Mouse (Mus musculus) T-cell, adult 2 months (primary cell): Measurements from ENCODE around the gene Ppp6c.
"Not testable (repeated sequence)": the region's sequence is repeated elsewhere in the genome, so short reads cannot be mapped to it uniquely, and the experiment has no call there.

Experiments used
- DNase-seq: peaks from one replicate; pipeline ENCODE4 v3.0.0; 2022; ENCODE audit warnings: low spot score

Ppp6c gene

DNA sequence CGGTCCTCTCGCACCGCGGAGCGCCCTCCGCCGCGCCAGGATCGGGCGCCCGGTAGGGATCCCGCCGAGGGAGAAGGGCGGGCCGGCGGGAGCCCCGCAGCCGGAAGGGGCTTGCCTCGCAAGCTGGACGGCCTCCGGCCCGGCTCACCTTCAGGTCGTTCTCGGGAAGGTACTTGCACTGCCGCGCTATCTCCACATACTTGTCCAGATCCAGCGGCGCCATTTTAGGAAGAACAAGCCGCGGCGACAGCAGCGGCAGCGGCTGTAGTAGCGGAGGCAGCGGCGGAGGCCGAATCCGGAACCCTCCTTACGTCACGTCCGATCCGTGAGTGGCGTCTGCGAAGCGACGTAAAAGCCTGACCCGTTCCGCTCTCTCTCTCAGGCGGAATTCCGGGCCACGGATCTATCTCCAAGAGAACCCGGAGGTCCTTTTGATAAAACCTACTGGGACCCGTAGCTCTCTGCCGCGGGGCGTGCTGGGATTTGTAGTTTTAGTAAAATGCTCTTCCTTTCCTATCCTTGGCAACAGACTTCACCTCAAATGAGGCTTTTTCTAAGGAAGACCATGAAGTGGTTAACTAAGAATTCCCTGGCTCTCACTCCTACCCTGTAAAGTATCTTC is at the start of gene Ppp6c:
Gene Ppp6c (minus strand): TSS at position 433 of the 622 bp plus-strand sequence.
- peak; percentile 91 for DNase-seq

DNA sequence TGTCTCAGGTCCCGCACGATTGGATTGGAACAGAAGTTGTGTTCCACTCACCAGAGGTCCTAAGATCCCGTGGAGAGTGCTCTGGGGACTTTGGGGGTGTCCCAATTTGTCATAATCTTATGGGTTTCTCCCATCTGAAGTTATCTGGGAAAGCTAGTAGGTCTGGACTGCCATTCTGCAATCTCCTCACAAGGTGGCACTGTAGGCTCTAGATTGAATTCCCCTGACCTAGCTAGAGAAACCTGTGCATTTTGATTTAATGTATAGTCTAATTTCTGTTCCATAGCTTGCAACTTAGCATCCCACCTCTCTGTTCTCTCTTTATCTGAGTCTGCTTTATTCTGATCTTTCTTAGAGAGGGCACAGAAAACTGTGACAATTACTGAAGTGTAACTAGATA is 42.1 kb upstream of the Ppp6c start:
- peak; percentile 31 for DNase-seq

DNA sequence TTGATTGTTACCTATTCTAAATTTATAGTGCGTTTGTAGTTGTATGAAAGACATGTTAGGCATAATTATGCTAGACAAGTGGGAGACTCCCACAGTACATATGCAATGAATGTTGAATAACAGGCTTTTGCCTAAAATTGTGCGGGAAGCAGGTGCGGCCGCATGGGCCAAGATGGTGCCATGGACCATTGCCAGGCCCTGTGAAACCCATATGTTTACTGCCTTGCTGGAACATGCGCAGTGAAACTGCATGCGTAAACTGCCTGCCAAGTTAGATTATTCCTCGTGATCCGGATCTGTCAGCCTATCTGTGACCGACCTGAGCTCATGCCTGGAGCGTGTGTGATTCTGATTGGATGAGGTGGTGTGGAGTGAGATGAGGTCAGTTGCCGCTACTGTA is 26.0 kb upstream of the Ppp6c start:
- DNase-seq, result not testable (repeated sequence)

DNA sequence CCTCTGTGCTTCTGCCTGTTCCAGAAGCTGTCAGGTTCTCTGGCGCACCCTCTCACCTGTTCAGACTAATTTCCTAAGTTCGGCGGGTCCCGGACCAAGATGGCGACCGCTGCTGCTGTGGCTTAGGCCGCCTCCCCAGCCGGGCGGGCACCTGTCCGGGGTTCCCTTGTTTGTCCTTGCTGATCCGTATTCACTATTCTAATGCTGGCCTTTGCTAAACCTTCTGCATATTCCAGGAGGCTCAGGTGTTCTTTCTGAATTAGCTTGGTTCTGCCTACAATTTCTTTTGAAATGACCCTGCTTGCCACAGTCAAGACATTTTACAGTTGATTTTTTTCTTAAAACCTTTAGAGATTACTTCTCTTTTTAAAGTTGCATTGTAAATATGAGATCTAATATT is 20.6 kb upstream of the Ppp6c start:
- DNase-seq, result not testable (repeated sequence)

DNA sequence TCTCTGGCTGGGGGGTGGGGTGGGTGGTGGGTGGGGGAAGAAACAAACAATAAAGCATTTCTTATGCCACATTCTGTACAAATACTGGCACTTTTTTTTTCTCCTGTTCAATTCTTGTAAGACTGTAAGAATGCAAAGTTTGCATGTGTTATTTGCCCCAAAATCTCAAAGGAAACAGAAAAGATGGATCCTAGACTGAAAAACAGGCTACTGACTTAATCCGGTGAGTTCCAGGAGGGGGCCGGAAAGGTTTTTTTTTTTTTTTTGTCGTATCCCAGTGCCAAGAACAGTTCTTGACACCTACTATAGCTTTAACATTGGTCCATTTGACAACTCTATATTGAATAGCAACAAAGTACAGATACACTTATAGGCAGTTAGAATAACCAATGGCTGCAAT is 480 bp upstream of the Ppp6c start:
- no peak for DNase-seq

DNA sequence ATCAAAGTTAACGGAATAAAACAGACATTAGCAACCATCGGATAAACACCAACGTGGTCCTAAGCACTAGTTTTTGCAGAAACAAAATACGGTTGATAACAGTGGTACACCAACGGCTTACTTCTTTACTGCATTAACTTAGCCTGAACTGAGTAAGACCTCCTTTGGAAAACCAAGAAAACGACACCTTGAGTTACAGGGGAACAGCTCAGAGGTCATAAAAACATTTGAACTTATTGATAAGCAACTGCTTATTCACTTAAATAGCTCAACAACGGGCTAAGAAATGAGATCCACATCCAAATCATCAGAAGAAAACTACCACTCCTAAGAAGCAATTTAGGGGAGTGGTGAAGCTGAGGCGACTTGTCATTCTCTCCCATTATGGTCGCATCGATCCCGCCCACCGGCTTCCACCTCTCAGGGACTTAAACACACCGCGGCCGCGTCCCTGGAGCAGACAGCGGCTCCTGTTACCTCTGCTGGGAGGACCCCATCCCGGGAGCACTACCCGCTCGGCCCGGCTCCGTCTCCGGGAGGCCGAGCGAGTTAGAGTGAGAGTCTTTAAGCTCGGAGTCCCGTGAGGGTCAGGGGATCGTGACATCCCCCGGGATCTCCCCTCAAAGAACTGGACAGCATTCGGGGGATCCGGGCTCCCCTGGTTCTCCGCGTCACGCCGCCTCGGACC is 776 bp downstream of the Ppp6c start:
- peak; percentile 46 for DNase-seq

DNA sequence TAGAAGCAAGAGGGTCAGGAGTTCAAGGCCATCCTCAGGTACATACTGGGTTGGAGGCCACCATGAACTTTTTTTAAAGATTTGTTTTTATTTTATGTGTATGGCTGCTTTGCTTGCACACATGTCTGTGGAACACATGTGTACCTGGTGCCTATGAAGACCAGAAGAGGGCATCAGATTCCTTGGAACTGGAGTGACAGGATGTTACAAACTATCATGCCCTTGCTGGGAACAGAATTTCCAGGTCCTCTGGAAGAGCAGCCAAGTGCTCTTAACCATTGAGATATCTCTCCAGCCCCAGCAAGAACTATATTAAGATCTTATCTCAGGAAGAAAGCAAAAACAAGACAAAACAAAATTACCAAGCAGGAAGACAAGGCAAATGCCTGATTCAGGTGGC is 1.6 kb downstream of the Ppp6c start:
- no peak for DNase-seq

DNA sequence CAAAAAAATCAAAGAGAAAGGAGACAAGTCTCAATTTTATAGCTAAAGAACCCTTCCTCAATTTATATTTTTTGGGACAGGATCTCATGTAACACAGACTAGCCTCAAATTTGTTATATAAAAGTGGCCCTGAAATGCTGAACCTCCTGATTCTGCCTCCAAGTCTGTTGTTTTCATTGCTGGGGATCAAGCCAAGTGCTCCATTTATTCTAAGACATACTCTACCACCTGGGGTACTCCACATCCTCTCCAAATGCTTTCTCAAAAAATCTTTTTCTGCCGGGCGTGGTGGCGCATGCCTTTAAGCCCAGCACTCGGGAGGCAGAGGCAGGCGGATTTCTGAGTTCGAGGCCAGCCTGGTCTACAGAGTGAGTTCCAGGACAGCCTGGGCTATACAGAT is 6.2 kb downstream of the Ppp6c start:
- no peak for DNase-seq

DNA sequence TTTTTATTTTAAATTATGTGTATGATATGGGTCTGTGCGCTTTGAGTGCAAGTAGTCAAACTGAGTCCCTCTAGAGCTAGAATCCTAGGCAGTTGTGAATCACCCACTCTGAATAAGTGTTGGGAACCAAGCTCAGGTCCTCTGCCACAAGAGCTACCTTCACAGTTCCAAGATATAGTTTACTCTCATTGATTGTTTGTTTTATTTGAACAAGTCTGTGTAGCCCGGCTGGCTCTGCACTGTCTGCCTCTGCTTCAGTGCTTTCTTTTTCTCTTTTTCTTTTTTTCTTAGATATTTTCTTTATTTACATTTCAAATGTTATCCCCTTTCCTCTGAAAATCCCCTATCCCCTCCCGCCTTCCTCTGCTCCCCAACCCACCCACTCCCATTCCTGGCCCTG is 7.2 kb downstream of the Ppp6c start:
- DNase-seq, result no peak

DNA sequence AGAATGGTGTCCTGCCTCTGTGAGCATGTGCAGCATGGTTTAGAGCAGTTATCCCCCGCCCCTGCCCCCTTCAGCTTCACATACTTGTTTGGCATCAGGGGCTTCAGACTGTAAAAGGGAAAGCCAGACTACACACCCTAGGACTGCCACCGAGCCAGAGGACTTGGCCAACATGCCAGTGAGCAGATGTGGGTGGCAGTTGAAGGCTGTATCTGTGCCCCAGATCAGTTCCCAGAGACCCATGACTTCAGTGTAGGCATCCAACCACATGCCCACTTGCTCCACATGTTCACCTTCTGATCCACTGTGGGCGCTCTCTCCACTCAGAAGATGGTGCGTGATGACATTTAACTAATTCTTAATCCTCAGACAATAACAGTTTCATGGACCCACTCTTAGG is 9.1 kb downstream of the Ppp6c start:
- DNase-seq, result no peak

DNA sequence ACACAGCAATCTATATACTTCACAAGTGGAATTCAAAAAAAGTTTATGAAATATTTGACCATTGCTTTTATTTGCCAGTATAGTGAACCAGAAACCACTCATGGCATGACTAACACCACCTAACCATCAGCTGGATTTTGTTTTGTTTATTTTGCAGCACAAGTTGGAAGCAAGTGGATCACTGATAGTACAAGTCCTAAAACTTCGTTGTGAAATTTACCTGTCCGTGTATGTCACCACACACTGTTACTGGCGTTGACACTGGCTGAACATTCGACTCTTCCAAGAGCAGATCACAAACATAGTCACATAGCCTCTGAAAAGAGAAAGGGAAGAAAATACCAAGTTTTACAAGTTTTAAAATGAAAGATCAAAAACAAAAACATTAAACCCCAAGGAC is 15.5 kb downstream of the Ppp6c start:
- DNase-seq, result no peak

DNA sequence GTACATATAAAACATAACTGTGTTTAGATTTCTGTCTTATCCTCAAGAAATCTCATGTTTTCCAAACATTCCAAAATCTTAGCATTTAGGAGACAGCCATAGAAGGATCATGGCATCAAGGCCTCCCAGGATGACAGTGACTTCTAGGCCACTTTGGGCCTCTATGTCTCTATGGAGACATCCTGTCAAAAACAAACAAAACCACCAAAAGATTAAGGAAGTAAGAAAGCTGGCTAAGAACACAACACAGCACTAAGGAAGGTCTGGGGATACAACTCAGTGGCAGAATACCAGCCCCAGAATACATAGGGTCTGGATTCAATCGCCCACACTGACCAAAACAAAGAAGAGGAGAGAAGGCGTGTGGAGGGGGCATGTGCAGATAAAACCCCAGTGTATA is 22.9 kb downstream of the Ppp6c start:
- DNase-seq, result no peak

DNA sequence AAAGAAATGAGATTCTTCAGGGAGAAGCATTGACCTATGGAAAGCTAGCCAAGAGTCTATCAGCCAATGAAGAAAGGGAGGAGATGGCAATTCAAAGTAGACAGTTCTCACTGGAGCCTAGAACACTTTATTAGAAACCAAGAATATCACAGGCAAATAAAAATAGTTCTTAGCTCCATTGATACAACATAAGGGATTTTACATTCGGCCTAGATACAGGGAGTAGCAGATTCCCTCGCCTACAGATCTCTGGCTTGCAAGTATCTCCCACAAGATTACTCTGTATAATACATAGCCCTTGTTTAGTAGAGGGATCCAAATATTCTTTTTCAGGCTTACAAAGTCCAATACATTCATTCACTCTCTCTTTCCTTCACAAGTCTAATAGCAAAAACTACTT is 31.4 kb downstream of the Ppp6c start:
- DNase-seq, result no peak

DNA sequence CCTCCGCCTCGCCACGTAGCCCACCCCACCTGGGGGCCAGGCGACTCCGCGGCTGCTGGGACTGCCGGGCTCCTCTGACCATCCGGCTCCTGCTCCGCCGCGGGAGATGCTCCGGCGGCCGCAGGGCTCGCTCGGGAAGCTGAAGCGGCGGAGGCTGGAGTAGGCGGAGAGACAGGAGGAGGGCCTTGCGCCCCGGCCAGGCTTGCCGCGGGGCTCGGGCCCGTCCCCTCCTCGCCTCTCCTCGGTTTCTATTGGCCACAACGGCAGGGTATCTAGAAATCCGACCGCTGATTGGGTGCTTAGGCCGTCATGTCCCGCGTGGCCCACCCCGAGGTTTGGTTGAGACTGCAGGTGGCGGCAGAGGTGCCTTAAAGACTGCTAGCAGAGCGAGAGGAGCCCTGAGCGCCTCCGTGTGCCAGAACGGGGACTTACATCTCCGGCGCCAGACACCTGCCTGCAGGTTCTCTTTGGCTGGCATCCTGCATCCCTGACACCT is 35.6 kb downstream of the Ppp6c start, which contains the start of gene Scai:
Gene Scai (minus strand): TSS at position 174 of the 496 bp plus-strand sequence.
- DNase-seq, result peak; percentile 98

DNA sequence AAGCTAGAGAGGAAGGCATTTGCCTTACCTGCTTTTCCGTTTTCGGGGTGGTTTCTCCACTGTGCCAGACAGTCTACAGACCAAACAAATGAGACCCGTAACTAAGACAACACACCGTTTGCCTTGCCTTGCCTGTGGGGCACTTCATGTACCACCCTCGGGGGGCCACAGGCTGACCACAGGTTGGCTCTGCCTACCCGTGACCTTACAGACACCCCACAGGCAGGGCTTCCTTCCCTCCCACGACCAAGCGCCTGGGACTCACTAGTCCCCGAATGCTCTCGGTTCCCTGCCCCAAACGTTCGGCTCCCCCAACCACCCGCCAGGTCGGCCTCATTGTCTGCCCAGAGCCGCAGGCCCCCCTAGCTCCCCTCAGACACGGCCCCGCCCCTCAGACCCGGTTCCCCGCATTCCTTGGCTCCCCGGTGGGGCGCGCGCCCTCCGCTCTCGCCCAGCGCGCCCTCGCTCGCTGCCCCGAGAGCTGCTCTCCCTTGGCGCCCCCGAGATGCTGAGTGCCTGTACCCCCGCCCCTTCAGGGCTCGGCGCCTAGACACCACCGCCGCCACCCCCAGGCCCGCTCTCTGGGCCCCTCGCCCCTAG is 36.2 kb downstream of the Ppp6c start:
- no peak for DNase-seq

DNA sequence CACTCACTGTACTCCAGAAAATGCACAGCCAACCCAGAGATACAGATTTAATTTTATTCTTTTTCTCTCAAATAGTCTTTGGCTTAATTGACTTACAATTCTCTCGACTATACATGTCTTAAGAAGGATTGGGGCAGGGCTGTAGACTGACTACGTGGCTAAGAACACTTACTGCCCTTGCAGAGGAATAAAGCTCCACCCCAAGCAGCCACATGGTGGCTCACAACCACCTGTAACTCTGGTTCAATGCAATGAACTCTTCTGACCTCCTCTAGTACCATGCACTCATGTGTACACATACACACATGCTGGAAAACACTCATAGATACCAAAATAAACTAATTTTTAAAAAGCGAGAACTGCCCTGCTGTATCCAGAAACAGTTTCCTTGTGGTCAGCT is 40.3 kb downstream of the Ppp6c start:
- no peak for DNase-seq

DNA sequence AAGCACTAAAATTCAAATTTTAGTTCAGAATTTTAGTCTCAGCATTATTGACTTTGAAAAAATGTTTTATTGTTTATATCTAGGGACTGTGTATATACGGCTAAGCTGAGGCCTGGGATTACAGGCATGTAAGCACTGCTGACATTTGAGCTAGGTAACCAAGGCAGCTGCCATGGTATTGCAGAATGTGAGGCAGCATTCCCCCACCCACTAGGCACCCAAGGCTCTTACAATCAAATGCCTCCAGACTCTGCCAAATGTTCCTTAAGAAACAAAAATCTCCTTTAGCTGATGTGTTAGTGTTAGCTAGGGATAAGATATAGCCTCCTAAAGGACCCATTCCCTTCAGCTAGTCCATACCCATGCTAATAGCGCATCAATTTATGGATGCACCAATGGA is 42.7 kb downstream of the Ppp6c start:
- DNase-seq, result no peak

DNA sequence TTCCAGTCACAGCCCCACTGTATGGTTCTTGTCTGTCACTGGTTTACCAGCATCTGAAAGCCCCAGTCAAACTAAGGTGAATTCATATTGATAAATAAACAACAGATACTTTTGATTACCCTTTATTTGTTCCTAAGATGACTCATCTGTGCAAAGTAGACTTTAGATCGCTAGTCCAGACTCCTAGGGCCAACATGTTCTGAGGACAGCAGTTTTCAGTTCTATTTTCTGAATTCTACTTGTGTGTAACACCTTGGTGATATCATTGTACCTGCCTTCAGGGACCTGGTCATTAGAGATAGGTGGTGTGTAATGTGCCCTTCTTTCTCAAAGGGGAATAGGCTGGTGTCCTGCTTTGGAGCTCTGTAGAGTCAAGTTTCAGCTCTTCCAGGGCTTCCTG is 65.3 kb downstream of the Ppp6c start:
- DNase-seq, result no peak

DNA sequence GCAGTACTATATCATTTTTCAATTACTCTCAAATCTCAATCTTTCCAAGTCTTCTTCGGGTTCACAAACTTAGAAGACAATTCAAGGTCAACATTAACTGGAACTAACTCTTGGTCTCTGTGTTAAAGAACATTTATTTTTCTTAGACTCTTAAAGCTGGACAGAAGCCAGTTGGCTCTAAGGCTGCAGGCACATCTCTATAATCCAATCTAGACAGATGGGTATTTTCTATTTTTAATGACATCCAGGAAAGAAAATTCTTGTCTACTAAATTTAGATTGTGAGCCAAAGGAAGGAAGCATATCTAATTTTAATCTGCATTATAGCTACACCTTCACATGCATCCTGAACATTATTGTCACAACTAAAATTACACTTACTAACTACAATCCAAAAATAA is 68.3 kb downstream of the Ppp6c start:
- no peak for DNase-seq

DNA sequence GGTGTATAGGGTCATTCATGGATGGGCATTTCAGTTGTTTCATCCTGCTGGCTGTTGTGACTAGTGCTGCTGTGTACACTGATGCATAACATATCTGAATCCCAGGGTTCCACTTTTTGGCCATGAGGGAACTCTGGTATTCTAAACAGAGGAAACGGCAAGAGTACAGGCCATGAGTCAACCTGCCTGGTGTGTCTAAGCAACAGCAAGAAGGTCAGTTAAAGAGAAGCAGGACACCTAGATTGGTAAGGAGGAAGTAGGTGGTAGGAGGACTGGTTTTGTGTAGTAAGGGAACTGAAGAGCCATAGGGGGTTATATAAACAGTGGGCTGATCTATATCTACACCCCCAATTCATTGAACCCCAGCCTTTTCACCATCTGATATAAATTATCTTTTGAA is 69.4 kb downstream of the Ppp6c start:
- no peak for DNase-seq

DNA sequence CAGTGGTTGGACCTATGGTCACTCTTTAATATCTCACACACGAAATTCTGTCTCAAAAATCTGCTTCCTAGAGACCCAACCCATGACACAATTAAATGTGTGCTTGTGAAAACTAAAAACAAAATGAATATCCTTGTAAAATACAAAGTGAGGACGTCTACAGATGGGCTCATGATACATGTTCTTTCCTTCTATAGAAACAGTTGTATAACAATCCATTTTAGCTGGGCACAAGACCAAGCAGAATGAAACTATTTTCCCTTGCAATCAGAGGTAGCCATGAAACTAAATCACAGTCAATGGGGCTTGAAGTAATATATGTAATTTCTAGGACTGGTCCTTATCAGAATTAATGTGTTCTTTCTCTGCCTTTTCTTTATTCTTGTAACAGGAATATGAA is 75.3 kb downstream of the Ppp6c start:
- no peak for DNase-seq

DNA sequence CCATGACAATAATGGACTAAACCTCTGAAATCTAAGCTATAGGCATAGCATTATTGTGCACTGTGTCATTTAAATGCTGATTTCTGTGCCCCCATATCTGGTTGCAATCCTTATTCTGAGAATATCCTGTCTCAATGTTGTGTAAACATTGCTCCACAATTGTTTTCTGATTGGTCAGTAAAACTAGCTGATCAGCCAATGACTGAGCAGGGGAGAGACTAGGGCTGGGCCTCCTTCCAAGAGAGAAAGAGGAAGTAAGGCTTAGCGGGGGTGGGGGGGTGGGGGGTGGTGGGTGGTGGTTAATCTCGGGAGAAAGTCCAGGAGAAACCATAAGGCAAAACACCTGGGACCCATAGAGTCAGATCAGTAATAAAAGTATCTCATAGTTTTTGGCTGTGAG is 78.2 kb downstream of the Ppp6c start:
- no peak for DNase-seq

DNA sequence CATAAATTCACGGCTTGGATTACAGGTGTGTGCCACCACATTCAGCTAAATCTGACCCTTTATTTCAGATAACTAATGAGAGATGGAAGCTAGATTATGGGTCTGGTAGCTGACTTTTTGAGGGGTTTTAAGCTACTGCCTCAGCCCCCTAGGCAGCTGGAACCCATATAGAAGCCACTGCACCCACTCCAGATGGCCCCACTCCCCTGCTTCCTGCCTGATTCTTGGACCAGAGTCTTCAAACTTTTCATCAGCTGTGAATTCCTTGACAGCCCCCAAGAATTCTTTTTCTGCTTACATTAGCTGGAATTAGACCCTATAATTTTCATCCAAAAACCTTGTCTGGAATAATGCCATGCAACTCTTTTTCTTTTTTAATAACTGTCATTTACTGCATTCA is 79.8 kb downstream of the Ppp6c start:
- DNase-seq, result no peak
